In genomic region chr11:109125451-109125850, GRCm38 (mm10) we compare ENCODE assay signal across 16 mouse cellular contexts. TPM values are rescaled to one million over a fixed set of nuclear protein-coding genes. Genes with fewer than 3 reads are reported as not detected.
DNase-seq lines count a peak whose midpoint lies in the region; ATAC-seq and TF ChIP-seq lines count a peak whose summit lies in the region.
"Had no signal": no experiment of that assay in that cellular context is flagged by ENCODE, and none has a peak within 500 bp of the region (broad histone marks: within the 10 kb centered on the region; RNA-seq: fewer than 3 reads in every experiment).

No protein-coding gene starts in this region.

- H3K36me3 ChIP-seq in midbrain, postnatal 0 days (ENCODE audit: insufficient read depth, low read length): no peaks in the 10 kb centered on the region
- no peaks in the 10 kb centered on the region for H3K36me3 ChIP-seq in midbrain, embryonic 15.5 days (replicated peaks)
- H3K36me3 ChIP-seq: midbrain, embryonic 13.5 days; stomach, embryonic 15.5 days had no signal

- H3K4me2 ChIP-seq in midbrain, postnatal 0 days (ENCODE audit: low read depth, low read length, poor library complexity, severe bottlenecking): no peak overlapping the region
- no peak overlapping the region for H3K4me2 ChIP-seq in midbrain, embryonic 15.5 days
- H3K4me2 ChIP-seq: forebrain, embryonic 13.5 days; midbrain, embryonic 13.5 days; stomach, embryonic 15.5 days had no signal

- no peak for ATAC-seq in midbrain, postnatal 0 days (ENCODE audit: low FRiP score)
- ATAC-seq in midbrain, embryonic 15.5 days (replicated peaks): no peak
- ATAC-seq: CD4-positive, CD25-positive, alpha-beta regulatory T cell, adult 4 months; forebrain, embryonic 13.5 days; midbrain, embryonic 13.5 days had no signal

- DNase-seq in gastrocnemius, adult 18-20 months (ENCODE audit: low spot score): peak; percentile 29
- no peak for DNase-seq in gastrocnemius, postnatal 36 days
- peak; percentile 34 for DNase-seq in midbrain, postnatal 0 days (ENCODE audit: low spot score)
- DNase-seq in gastrocnemius, postnatal 10 days: peak; percentile 11
- DNase-seq in ovary, postnatal 14 days (ENCODE audit: low spot score): peak; percentile 20
- no peak for DNase-seq in kidney, postnatal 10 days
- DNase-seq in frontal cortex, postnatal 25 days (ENCODE audit: low spot score in 2 of 2): no peak
- DNase-seq: kidney, adult 2 months had no signal

- H3K9me3 ChIP-seq in midbrain, postnatal 0 days (ENCODE audit: low read length): no peaks in the 10 kb centered on the region
- no peaks in the 10 kb centered on the region for H3K9me3 ChIP-seq in midbrain, embryonic 15.5 days
- H3K9me3 ChIP-seq: midbrain, embryonic 13.5 days; stomach, embryonic 15.5 days had no signal

- no peaks in the 10 kb centered on the region for H3K27me3 ChIP-seq in midbrain, postnatal 0 days (ENCODE audit: insufficient read depth, low read length)
- H3K27me3 ChIP-seq in midbrain, embryonic 15.5 days (replicated peaks): no peaks in the 10 kb centered on the region
- H3K27me3 ChIP-seq: forebrain, embryonic 13.5 days; midbrain, embryonic 13.5 days; stomach, embryonic 15.5 days had no signal

- no peak overlapping the region for H3K27ac ChIP-seq in midbrain, postnatal 0 days (ENCODE audit: low read depth, low read length)
- no peak overlapping the region for H3K27ac ChIP-seq in midbrain, embryonic 15.5 days
- H3K27ac ChIP-seq: forebrain, embryonic 13.5 days; midbrain, embryonic 13.5 days; stomach, embryonic 15.5 days had no signal

- TF ChIP-seq CTCF in midbrain, postnatal 0 days (IDR thresholded peaks at IDR 0.05): no peak

- H3K9ac ChIP-seq in midbrain, postnatal 0 days (replicated peaks; ENCODE audit: low read length, poor library complexity, severe bottlenecking): no peak overlapping the region
- no peak overlapping the region for H3K9ac ChIP-seq in midbrain, embryonic 15.5 days
- H3K9ac ChIP-seq: forebrain, embryonic 13.5 days; midbrain, embryonic 13.5 days; stomach, embryonic 15.5 days had no signal

- WGBS in midbrain, postnatal 0 days: 70% methylated on average over 5 of the region's 5 CpGs
- 69% methylated on average over 5 of the region's 5 CpGs for WGBS in midbrain, embryonic 15.5 days

- intact Hi-C loops in gastrocnemius, postnatal 36 days (cut with DNase I): no loop called here

- no peak overlapping the region for H3K4me3 ChIP-seq in midbrain, postnatal 0 days (ENCODE audit: low read depth, low read length)
- H3K4me3 ChIP-seq in midbrain, embryonic 15.5 days: no peak overlapping the region
- H3K4me3 ChIP-seq: forebrain, embryonic 13.5 days; midbrain, embryonic 13.5 days; stomach, embryonic 15.5 days had no signal

- no peaks in the 10 kb centered on the region for H3K4me1 ChIP-seq in midbrain, postnatal 0 days (ENCODE audit: insufficient read depth, low read length)
- H3K4me1 ChIP-seq in midbrain, embryonic 15.5 days: 0 out of 2 replicates have a peak, but pooled peaks cover 3% of the 10 kb centered on the region
- H3K4me1 ChIP-seq: forebrain, embryonic 13.5 days; midbrain, embryonic 13.5 days; stomach, embryonic 15.5 days had no signal

RNA-seq across cellular contexts. Expression of gene E030025P04Rik, which starts 18.7 kb away (rescaled TPM):
- not detected for total RNA-seq in gastrocnemius, adult 18-20 months (2021)
- not detected for total RNA-seq in gastrocnemius, postnatal 36 days (2021)
- not detected in 2 replicates for total RNA-seq in midbrain, postnatal 0 days (2014; rRNA removed)
- 0.26 TPM in 1 of 2 replicates, not detected in the other for polyA plus RNA-seq in midbrain, postnatal 0 days (2015; fragmentation: Nextera tagmentation; extraction: Ambion mirVana)
- 0.15 TPM in 1 of 2 replicates, not detected in the other for polyA plus RNA-seq in midbrain, embryonic 15.5 days (2015; fragmentation: Nextera tagmentation; extraction: Ambion mirVana)
- not detected for total RNA-seq in gastrocnemius, postnatal 10 days (2021)
- total RNA-seq: hematopoietic stem cell, adult 5-6 weeks; left cerebral cortex, adult 8-10 months had no signal
- polyA plus RNA-seq: CD4-positive, CD25-positive, alpha-beta regulatory T cell, adult 4 months; forebrain, embryonic 13.5 days; kidney, adult 2 months; liver, embryonic 16.5 days; midbrain, embryonic 13.5 days; stomach, embryonic 15.5 days had no signal

Comparison
In these comparisons a context has a peak if more than half of its experiments do, and no peak if none do; other contexts are left out.
1. DNase-seq: peak in gastrocnemius, adult 18-20 months (single experiment), midbrain, postnatal 0 days (single experiment), gastrocnemius, postnatal 10 days (single experiment) and ovary, postnatal 14 days (single experiment); none in gastrocnemius, postnatal 36 days (0 of 2), kidney, postnatal 10 days (single experiment) and frontal cortex, postnatal 25 days (0 of 2).